Mouse (Mus musculus) c-Kit-positive CD71-positive TER-119-negative erythroid progenitor cells, embryonic 14.5 days (primary cell): ENCODE data around the gene Clec2i.
"Not testable (repeated sequence)": the region's sequence is repeated elsewhere in the genome, so short reads cannot be mapped to it uniquely, and the experiment has no call there.

Experiments
- DNase-seq: peaks from one replicate; pipeline ENCODE4 v3.0.0-alpha.2; 2013; ENCODE audit warnings: low read depth

Clec2i gene

DNA sequence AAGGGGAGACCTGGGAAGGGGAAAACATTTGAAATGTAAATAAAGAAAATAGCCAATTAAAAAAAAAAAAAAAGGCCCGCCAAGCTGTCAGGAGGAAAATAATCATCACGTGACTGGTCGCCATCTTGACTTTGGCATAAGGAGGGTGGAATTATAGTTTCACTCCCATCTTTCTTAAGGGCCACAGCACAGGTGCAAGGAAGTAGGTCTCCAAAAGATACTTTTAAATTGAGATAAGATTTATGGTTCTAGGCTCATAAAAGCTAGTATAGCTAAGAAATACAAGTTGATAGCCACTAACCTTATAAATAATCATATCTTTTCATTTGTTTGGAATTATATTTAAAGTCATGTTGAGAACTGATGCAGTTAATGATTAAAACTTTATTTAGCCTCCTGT is 32.5 kb upstream of the Clec2i start:
- DNase-seq, result no peak

GRCm38 (mm10) chr6:128855477-128855876 is 31.9 kb upstream of the Clec2i start:
- DNase-seq, result no peak

DNA sequence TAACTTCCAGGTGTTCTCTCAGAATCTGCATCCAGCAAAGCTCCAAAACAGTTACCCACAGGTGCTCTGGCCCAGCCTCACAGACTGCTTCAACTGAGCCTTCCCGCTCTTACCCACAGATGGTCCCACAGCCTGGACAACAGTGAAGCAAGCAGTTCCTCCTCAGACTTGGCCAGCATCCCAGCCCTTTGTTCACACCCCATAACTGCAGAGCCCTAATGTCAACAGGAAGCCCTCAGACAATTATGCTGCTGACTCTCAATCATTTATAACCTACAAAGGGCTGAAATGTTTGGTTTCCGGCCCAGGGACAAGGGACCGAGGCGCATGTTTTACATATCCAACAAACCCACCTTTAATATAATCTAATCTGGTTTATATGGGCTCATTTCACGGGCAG is 31.1 kb upstream of the Clec2i start:
- DNase-seq, result no peak

DNA sequence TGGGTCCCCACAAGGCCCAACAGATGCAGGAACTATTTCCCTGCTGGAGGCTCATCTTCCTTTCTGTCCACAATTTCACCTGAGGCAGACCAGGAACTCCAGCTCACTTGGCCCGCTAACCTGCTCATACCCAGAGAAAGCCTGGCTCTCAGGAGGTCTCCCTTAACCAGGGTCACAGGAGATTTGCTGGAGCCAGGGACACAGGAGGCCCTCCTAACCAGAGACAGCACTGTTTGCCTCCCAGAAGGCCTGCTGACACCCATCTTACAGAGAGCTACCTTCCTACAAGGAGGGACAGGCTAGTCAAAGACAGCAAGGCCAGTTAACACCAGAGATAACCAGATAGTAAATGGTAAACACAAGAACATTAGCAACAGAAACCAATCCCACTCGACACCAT is 29.4 kb upstream of the Clec2i start:
- no peak for DNase-seq

DNA sequence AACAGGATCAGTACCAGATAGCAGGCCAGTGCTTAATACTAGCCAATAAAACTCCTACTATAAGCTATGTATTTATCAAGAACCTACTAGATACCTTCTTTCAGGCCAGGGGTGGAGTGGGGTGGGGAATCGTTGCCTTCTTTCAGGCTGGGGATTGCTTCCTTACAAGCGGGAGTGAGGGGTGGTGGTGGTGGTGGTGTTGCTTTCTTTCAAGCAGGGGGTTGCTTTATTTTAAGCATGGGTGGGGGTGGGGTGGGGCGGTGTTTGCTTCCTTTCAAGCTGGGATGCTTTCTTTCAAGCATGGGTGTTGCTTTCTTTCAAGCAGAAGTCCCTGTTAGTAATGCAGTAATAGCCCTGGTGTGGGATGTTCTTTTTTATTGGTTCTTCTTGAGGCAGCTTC is 18.5 kb upstream of the Clec2i start:
- no peak for DNase-seq

- no peak for DNase-seq
Measured at GRCm38 (mm10) chr6:128871910-128872610, 15.3 kb upstream of the Clec2i start.

- no peak for DNase-seq
Measured at GRCm38 (mm10) chr6:128888834-128889233, 1.4 kb downstream of the Clec2i start.

- DNase-seq, result no peak
Measured at GRCm38 (mm10) chr6:128890948-128891355, 3.6 kb downstream of the Clec2i start, which contains the start of gene BC035044. Gene BC035044, minus strand, starts transcription at chr6:128891126.

GRCm38 (mm10) chr6:128895404-128896001 is 8.1 kb downstream of the Clec2i start:
- no peak for DNase-seq

DNA sequence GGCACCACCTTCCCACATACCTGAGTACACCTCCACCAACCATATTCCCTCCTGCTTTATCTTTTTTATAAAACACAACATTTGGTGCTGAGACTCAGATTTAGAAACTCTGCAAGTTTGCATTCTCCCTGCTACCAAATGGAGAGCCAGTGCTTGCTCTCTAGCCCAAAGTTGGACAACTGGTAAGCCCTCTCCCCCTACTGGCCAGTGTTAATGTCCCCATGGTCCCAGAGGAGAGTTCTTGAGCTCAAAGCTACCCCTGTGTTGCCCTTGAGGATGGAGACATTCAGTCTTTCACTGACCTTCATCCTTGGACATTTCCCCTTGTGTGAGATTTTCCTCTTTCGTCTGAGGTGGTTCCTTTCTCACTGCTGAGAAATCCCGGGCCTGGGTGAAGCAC is 12.7 kb downstream of the Clec2i start:
- DNase-seq, result no peak

GRCm38 (mm10) chr6:128900796-128901552 is 13.6 kb downstream of the Clec2i start:
- DNase-seq, result not testable (repeated sequence)

GRCm38 (mm10) chr6:128913598-128914254 is 26.3 kb downstream of the Clec2i start:
- DNase-seq, result no peak

DNA sequence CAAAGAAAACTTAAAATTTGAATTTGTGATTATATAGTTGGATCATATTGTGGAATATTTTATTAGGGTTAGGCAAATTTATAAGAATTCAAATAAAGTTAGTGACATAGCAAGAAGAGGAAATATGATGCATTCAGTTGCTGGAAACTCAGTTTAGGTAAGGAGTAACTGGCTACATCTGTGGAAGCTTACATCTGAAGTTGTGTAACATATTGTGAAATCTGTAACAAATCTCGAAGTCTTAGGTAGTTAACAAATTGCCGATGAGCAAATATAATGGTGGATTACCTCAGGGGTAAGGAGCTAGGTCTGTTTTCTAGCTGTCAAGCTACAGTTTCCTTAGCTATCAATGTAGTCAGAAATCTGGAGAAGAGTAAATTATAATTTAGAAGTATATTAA is 29.9 kb downstream of the Clec2i start:
- DNase-seq, result no peak

DNA sequence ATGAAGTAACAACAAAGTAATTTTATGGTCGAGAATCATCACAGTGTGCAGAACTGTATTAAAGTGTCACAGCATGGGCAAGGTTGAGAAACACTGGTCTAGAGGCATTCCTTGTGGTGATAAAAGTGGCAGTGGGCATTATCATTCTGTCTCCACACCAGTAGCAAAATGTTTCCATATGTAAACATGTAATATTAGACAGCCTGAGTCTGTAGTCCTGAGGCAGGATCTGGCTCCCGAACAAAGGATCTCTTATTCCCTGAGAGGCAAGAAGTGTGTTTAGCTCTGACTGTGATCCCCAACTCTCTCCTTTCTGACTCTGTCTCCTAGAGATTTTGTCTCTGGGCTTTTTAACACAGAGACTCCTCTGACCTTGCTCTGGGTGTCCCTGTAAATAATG is 45.7 kb downstream of the Clec2i start:
- DNase-seq, result no peak

- DNase-seq, result not testable (repeated sequence)
Measured at GRCm38 (mm10) chr6:128934081-128934480, 46.7 kb downstream of the Clec2i start, which contains the start of gene Clec2g. Gene Clec2g, plus strand, starts transcription at chr6:128934381.

GRCm38 (mm10) chr6:128935889-128936665 is 48.7 kb downstream of the Clec2i start:
- not testable (repeated sequence) for DNase-seq

GRCm38 (mm10) chr6:128941646-128942421 is 54.4 kb downstream of the Clec2i start:
- no peak for DNase-seq

GRCm38 (mm10) chr6:128945564-128945963 is 58.2 kb downstream of the Clec2i start:
- no peak for DNase-seq
